Mouse (Mus musculus) subcutaneous adipose tissue, adult 2 months (tissue): ENCODE measurements around the gene Trim60. TPM values are rescaled to one million over a fixed set of nuclear protein-coding genes. Genes with fewer than 3 reads are reported as not detected.

Experiments used
- polyA plus RNA-seq: library from polyadenylated mRNA; depleted of rRNA; stranded (reverse); fragments of >200 nt; gene quantifications from 2 replicates; pipeline ENCODE4 v1.2.3, GENCODE M21; 2012; ENCODE audit warnings: low replicate concordance; rRNA removed

The Trim60 gene
- not detected in 2 replicates for polyA plus RNA-seq

GRCm38 (mm10) chr8:65018423-65018822 lies at the start of gene Trim60, which contains the start of gene Trim61:
Gene Trim60 (minus strand): TSS chr8:65018584.
Gene Trim61 (minus strand): TSS chr8:65018523.

GRCm38 (mm10) chr8:65037117-65037533 lies 18.7 kb upstream of the Trim60 start, which contains the start of gene Apela:
Gene Apela (minus strand): TSS chr8:65037336.

GRCm38 (mm10) chr8:64987731-64988130 lies 30.7 kb downstream of the Trim60 start, which contains the start of gene Trim75:
Gene Trim75 (minus strand): TSS chr8:64987831.

Other genes starting within 250 kb of the Trim60 start
- 25.9 and 30.6 TPM in 2 replicates for gene Klhl2, start 168.6 kb downstream of the Trim60 start, polyA plus RNA-seq
- gene Tmem192, start 71.4 kb downstream of the Trim60 start, polyA plus RNA-seq: 55.7 and 57.7 TPM in 2 replicates
- not detected in 2 replicates for gene Trim75, start 30.8 kb downstream of the Trim60 start, polyA plus RNA-seq
- gene Trim61, start 61 bp downstream of the Trim60 start, polyA plus RNA-seq: 0.24 TPM in 1 of 2 replicates, not detected in the other
- 0.13 and 0.44 TPM in 2 replicates for gene Apela, start 18.8 kb upstream of the Trim60 start, polyA plus RNA-seq
- gene Gm10663, start 56.4 kb upstream of the Trim60 start, polyA plus RNA-seq: not detected in 2 replicates
- 0.21 TPM in 1 of 2 replicates, not detected in the other for gene BC030870, start 111.0 kb upstream of the Trim60 start, polyA plus RNA-seq